Mouse (Mus musculus) liver, embryonic 13.5 days (tissue): Measurements from ENCODE around the gene Lamc2. TPM values are rescaled to one million over a fixed set of nuclear protein-coding genes. Genes with fewer than 3 reads are reported as not detected.

Experiments
- ATAC-seq: fragments of 200-750 bp; cut with Nextera tagmentation; 2 replicates; pipeline ENCODE4 v1.8.0; 2017; ENCODE audit warnings: low read depth, mild to moderate bottlenecking, moderate number of reproducible peaks, moderate library complexity
- DNase-seq: peaks from one replicate; pipeline ENCODE4 v3.0.0; 2022
- H3K27ac ChIP-seq: fragments of 300-500 bp; sonication (generic); 2 replicates; pipeline ENCODE4 v1.5.1; 2015; ENCODE audit warnings: moderate library complexity, mild to moderate bottlenecking, inconsistent platforms
- H3K27me3 ChIP-seq: fragments of 300-500 bp; sonication (generic); 2 replicates; pipeline ENCODE4 v1.6.1; 2015; ENCODE audit warnings: mild to moderate bottlenecking, inconsistent platforms
- H3K36me3 ChIP-seq: fragments of 300-500 bp; sonication (generic); 2 replicates; pipeline ENCODE4 v1.6.1; 2015; ENCODE audit warnings: mild to moderate bottlenecking, inconsistent platforms
- H3K4me1 ChIP-seq: fragments of 300-500 bp; sonication (generic); replicated peaks from 2 replicates; pipeline ENCODE4 v1.6.1; 2015; ENCODE audit warnings: inconsistent platforms
- H3K4me2 ChIP-seq: fragments of 300-500 bp; sonication (generic); 2 replicates; pipeline ENCODE4 v1.6.1; 2015; ENCODE audit warnings: inconsistent platforms, mild to moderate bottlenecking, moderate library complexity
- H3K4me3 ChIP-seq: fragments of 300-500 bp; sonication (generic); replicated peaks from 2 replicates; pipeline ENCODE4 v1.5.1; 2015; ENCODE audit warnings: mild to moderate bottlenecking, inconsistent platforms
- H3K9ac ChIP-seq: fragments of 300-500 bp; sonication (generic); 2 replicates; pipeline ENCODE4 v1.6.1; 2015; ENCODE audit warnings: mild to moderate bottlenecking, inconsistent platforms
- H3K9me3 ChIP-seq: fragments of 300-500 bp; sonication (generic); replicated peaks from 2 replicates; pipeline ENCODE4 v1.6.1; 2016; ENCODE audit warnings: inconsistent platforms
- WGBS: fragments of 180-500 bp; shearing (Covaris S2); methylation state at CpG from one replicate; pipeline ENCODE4 v1.1.7; 2015; ENCODE audit not compliant: insufficient replicate concordance; 5-methylcytosine and 5-hydroxymethylcytosine counted together
- polyA plus RNA-seq: library from polyadenylated mRNA; unstranded; fragments of >200 nt; fragmentation: Nextera tagmentation; extraction: Ambion mirVana; gene quantifications from 2 replicates; pipeline ENCODE4 v1.2.1, GENCODE M21; 2015

Gene Lamc2
- polyA plus RNA-seq, 1 experiment from 2014 or later = 0.16 TPM

DNA sequence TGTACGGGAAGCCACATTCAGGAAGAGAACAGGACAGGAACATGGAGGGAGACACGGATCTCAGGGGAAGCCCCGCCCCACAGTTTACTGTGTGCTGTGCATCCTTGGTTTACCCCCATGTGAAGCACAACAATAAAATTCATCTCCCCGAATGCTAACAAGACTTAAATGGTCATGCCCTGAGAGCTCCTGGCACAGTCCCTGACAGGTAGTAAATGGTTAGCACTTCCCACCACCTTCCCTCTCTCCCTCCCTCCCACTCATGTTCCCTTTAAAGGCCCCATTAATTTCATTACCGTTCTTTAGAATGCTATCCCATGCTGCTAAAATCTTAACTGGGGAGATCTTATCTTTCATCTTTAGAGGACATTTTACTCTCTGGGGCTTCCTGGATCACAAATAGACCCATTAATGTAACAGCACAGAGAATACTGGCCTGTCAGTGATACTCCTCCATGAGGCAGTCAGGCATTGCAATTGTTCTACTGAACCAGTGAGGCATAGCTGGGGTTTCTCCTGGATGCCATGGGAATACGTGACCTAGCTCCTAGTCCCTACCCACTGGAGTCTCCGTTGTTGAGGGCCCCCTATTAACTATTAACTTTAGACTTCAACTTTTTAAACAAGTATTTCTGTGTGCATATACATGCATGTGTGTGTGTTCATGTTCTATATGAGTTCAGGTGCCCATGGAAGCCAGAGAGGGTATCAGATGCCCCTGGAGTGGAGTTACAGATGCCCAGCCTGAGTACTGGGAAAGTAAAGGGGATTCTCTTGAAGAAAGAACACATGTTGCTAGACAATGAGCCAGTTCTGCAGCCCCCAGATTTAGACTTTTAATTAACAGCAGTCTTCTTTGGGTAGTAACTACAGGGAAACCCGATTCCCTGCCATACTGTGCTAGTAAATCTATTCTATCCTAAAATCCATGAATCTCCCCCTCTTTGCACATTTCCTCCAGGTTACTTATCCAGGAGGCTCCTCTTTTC, 60.7 kb downstream of the Lamc2 start:
- 55% methylated on average over 8 of the region's 8 CpGs for WGBS
- ATAC-seq (no peak), DNase-seq (no peak)
- Histone ChIP-seq H3K27me3 (peaks cover 3% of the 10 kb centered on the region; the same call in 1 of the 2 replicates), H3K27ac (no peak overlapping the region), H3K36me3 (no peaks in the 10 kb centered on the region), H3K9ac (no peak overlapping the region), H3K4me3 (no peak overlapping the region), H3K4me1 (0 out of 2 replicates have a peak, but pooled peaks cover 6% of the 10 kb centered on the region), H3K4me2 (no peak overlapping the region), H3K9me3 (no peaks in the 10 kb centered on the region)

DNA sequence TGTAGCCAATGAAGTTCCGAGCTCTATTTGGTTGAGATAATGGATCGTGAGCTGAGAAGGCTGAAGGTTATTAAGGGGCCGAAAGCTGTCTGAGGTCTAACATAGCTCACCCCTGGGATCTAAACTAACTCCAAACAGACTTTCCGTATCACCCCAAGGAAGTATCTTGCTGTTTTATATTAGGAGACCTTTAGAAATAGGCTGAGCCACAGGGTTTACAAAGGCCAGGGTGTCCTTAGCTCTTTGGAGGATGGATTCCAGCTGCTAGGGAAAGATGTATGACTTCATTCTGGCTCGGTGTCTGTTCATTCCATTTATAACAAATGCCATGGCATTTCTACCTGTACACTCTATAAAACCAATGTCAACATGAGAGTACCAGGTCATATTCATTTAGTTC, 61.7 kb downstream of the Lamc2 start:
- Histone ChIP-seq H3K4me3 (no peak overlapping the region), H3K27ac (no peak overlapping the region), H3K27me3 (peaks cover 3% of the 10 kb centered on the region; the same call in 1 of the 2 replicates), H3K36me3 (no peaks in the 10 kb centered on the region), H3K4me1 (0 out of 2 replicates have a peak, but pooled peaks cover 6% of the 10 kb centered on the region), H3K9ac (no peak overlapping the region), H3K9me3 (no peaks in the 10 kb centered on the region), H3K4me2 (no peak overlapping the region)
- no peak for DNase-seq
- 72% methylated on average over 5 of the region's 5 CpGs for WGBS
- no peak for ATAC-seq

DNA sequence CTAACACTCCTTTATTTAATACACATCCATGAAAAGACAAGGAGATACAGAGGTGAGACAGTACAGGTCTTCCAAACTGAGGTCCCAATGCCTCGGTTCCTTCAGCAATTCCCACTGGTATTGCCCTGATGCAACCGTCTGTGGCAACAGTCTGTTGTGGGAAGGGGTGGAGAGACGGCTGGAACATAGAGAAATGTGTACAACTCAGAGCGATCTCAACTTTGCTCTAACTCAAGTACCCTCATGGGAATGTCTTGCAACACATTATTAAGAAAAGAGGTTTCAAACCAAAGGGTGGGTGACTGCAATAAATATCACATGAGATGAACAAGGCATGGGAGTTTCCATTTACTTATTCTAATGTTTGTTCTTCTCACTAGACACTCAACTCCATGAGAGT, 63.5 kb downstream of the Lamc2 start:
- Histone ChIP-seq H3K4me3 (no peak overlapping the region), H3K4me1 (0 out of 2 replicates have a peak, but pooled peaks cover 6% of the 10 kb centered on the region), H3K27me3 (no peaks in the 10 kb centered on the region), H3K36me3 (no peaks in the 10 kb centered on the region), H3K9ac (no peak overlapping the region), H3K27ac (no peak overlapping the region), H3K9me3 (no peaks in the 10 kb centered on the region), H3K4me2 (no peak overlapping the region)
- WGBS = 75% methylated on average over 4 of the region's 4 CpGs
- ATAC-seq (no peak), DNase-seq (no peak)

DNA sequence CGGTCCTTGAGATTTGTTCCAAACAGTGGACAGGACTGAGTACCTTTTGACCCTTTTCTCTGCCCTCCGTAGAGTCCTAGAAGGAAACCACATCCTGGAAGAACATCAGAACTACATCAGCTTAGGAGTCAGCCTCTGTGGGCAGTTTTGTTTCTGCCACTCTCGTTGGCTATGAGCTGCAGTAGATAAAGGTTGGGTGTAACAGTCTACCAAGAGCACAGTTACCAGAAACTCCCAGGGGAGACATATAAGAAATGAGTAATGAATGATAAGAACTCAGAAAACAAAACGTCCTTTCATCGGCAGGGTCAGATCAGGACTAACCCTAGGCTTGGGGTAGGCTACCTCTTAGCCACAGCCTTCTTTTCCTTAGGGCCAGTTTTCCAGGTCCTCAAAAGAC, 64.9 kb downstream of the Lamc2 start:
- no peak overlapping the region for H3K4me2 ChIP-seq
- no peaks in the 10 kb centered on the region for H3K27me3 ChIP-seq
- H3K9me3 ChIP-seq = no peaks in the 10 kb centered on the region
- no peak overlapping the region for H3K27ac ChIP-seq
- H3K4me3 ChIP-seq = no peak overlapping the region
- DNase-seq = no peak
- H3K4me1 ChIP-seq = 0 out of 2 replicates have a peak, but pooled peaks cover 6% of the 10 kb centered on the region
- 0 out of 2 replicates have a peak, but pooled peaks have one; percentile 54 for ATAC-seq
- no peaks in the 10 kb centered on the region for H3K36me3 ChIP-seq
- no peak overlapping the region for H3K9ac ChIP-seq
- WGBS = 37% methylated on average over 5 of the region's 5 CpGs

DNA sequence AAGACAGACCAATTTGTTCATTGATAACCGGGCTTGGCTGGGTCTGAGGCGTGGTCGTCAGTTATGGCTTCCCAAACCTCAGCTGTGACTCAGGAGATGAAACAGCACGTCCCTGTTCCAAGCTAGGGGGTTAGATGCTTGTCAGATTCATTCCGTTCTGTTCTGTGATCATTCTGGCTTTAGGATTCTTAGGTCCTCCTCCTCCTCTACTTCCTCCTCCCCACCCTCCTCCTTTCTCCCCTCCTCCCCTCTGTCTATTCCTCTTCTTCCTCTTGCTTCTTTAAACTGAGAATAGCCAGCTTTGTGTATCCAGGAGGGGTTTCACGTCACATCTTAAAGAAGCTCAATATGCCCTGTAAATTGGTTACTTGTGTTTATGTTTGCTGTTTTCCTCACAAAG, 65.7 kb downstream of the Lamc2 start:
- Histone ChIP-seq H3K9ac (no peak overlapping the region), H3K4me2 (no peak overlapping the region), H3K9me3 (no peaks in the 10 kb centered on the region), H3K4me3 (no peak overlapping the region), H3K27ac (no peak overlapping the region), H3K36me3 (no peaks in the 10 kb centered on the region), H3K27me3 (no peaks in the 10 kb centered on the region), H3K4me1 (0 out of 2 replicates have a peak, but pooled peaks cover 6% of the 10 kb centered on the region)
- ATAC-seq (no peak), DNase-seq (no peak)
- 39% methylated on average over 6 of the region's 6 CpGs for WGBS

DNA sequence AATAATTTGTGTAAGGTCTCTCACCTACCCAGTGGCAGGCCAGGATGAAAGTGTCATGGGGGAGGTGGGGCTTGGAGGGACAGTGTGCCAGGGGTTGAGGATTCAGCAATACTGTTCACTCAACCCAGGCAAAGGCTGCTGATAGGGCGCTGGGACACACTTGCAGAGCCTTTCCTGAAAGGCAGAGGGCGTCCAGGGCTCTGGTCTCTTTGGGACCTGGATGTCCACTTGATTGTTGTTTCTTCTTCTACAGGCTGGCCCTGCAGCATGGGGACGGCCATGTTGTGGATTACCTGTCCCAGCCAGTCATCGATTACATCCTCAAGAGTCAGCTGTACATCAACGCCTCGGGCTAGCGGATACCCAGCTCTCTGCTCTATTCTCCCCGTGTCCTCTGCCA, 70.9 kb downstream of the Lamc2 start:
- 74% methylated on average over 8 of the region's 8 CpGs for WGBS
- no peak for ATAC-seq

DNA sequence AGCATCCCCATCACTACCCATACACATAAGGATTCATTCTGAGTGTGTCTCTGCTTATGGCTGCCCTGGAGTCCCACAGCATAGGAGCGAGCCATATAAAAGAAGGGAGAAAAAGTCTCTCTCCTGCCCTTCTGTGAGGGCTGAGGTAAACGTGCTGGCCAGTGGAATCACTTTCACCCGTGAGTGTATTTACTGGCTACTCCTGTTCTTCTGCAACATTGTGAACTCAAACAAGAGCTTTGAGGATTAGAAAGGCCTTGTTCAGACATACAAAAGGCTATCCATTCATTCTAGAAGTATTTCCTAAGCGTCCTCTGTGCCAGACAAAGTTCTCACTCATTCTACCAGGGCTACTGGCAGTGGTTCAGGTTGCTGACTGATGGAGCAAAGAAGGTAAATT, 74.7 kb downstream of the Lamc2 start:
- no peak overlapping the region for H3K4me2 ChIP-seq
- no peak for ATAC-seq
- H3K4me3 ChIP-seq = no peak overlapping the region
- 70% methylated on average over 4 of the region's 4 CpGs for WGBS
- no peak overlapping the region for H3K9ac ChIP-seq
- no peak for DNase-seq
- H3K4me1 ChIP-seq = 0 out of 2 replicates have a peak, but pooled peaks cover 4% of the 10 kb centered on the region
- no peaks in the 10 kb centered on the region for H3K36me3 ChIP-seq
- no peak overlapping the region for H3K27ac ChIP-seq
- H3K27me3 ChIP-seq = no peaks in the 10 kb centered on the region
- no peaks in the 10 kb centered on the region for H3K9me3 ChIP-seq

More for the DNA sequence above, 70.9 kb downstream of the Lamc2 start:
- DNase-seq = no peak
- no peaks in the 10 kb centered on the region for H3K4me1 ChIP-seq
- H3K36me3 ChIP-seq = no peaks in the 10 kb centered on the region
- no peak overlapping the region for H3K4me3 ChIP-seq
- H3K27me3 ChIP-seq = no peaks in the 10 kb centered on the region
- H3K27ac ChIP-seq = no peak overlapping the region
- H3K9me3 ChIP-seq = no peaks in the 10 kb centered on the region
- H3K4me2 ChIP-seq = no peak overlapping the region
- no peak overlapping the region for H3K9ac ChIP-seq

DNA sequence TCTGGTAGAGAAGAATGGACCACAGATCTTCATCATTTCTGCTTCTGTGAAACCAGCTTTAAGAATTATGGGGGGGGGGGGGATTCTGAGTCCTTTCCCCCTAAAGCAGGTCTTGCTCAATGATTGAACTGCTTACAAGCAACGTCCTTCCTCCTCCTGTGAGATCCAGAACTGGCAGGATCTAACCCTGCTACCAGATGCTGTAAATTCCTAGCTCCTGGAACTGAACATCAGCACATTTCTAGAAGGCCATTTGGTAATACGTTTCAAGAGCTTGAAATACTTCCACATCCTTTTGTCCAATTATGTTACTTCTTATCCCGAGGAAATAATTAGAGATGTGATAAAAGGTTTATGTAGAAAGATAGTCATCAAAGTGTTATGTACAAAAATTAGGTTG, 76.4 kb downstream of the Lamc2 start:
- ATAC-seq (no peak), DNase-seq (no peak)
- 47% methylated on average over 3 of the region's 3 CpGs for WGBS
- Histone ChIP-seq H3K4me2 (no peak overlapping the region), H3K27me3 (no peaks in the 10 kb centered on the region), H3K4me3 (no peak overlapping the region), H3K9ac (no peak overlapping the region), H3K27ac (no peak overlapping the region), H3K36me3 (no peaks in the 10 kb centered on the region), H3K9me3 (no peaks in the 10 kb centered on the region), H3K4me1 (peaks cover 15% of the 10 kb centered on the region)

DNA sequence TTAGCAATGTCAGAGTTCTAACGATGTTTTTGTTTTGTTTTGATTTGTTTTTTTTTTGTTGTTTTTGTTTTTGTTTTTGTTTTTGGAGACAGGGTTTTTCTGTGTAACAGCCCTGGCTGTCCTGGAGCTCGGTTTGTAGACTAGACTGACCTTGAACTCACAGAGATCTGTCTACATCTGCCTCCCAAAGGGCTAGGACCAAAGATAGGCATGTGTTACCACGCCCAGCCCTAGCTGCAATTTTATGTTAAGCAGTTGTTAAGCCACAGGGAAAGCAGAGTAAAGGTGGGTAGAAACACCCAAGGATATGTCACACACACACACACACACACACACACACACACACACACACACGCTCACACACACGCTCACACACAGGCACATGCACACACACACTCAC, 76.9 kb downstream of the Lamc2 start:
- ATAC-seq = no peak
- no peak overlapping the region for H3K27ac ChIP-seq
- no peak overlapping the region for H3K4me3 ChIP-seq
- WGBS = 50% methylated on average over 5 of the region's 5 CpGs
- no peak overlapping the region for H3K4me2 ChIP-seq
- H3K36me3 ChIP-seq = no peaks in the 10 kb centered on the region
- no peak overlapping the region for H3K9ac ChIP-seq
- H3K27me3 ChIP-seq = no peaks in the 10 kb centered on the region
- H3K9me3 ChIP-seq = no peaks in the 10 kb centered on the region
- peaks cover 20% of the 10 kb centered on the region for H3K4me1 ChIP-seq
- DNase-seq = no peak

DNA sequence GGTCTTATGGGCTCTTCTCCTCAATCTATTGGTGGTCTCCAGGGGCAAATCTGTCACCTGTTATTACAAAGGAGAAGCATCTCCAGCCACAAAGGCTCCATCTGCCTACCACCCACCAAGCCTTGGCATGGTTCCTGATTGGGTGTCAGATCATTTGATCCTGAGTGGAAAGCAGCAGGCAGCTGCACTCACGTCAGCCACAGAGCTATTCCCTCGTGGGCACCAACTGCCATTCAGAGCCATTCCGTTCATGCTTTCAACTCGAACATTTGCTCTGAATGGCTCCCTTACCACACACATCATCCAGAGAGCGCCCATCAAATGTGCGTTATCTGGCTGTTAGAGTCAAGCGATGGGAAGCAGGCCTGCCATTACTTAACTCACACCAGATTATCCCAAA, 78.4 kb downstream of the Lamc2 start:
- WGBS = 68% methylated on average over 7 of the region's 7 CpGs
- H3K9me3 ChIP-seq = no peaks in the 10 kb centered on the region

DNA sequence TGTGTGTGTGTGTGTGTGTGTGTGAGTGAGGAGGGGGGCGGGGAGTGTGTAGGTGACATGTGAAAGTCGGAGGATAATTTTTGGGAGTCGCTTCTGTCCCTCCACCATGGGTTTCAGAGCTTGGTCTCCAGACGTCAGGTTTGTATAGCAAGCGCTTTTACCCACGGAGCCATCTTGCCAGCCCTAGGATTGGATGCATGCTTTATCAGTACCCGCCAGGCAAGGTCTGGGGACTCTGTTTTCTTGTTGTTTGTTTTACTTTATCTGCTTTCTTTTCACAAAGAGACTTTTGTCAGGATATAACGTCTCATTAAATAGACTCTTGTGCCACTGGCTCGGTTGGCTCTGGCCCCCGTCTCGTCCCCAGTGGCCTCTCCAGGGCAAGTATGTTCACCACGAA, 81.4 kb downstream of the Lamc2 start:
- peak; percentile 65 for ATAC-seq
- Histone ChIP-seq H3K4me2 (no peak overlapping the region), H3K9ac (no peak overlapping the region), H3K36me3 (no peaks in the 10 kb centered on the region), H3K4me3 (no peak overlapping the region), H3K27ac (no peak overlapping the region), H3K27me3 (no peaks in the 10 kb centered on the region), H3K9me3 (no peaks in the 10 kb centered on the region), H3K4me1 (peaks cover 21% of the 10 kb centered on the region)
- peak; percentile 18 for DNase-seq
- 36% methylated on average over 11 of the region's 12 CpGs for WGBS

More for the DNA sequence above, 78.4 kb downstream of the Lamc2 start:
- ATAC-seq = no peak
- H3K4me3 ChIP-seq = no peak overlapping the region
- no peaks in the 10 kb centered on the region for H3K36me3 ChIP-seq
- no peak overlapping the region for H3K9ac ChIP-seq
- no peak overlapping the region for H3K27ac ChIP-seq
- peaks cover 21% of the 10 kb centered on the region for H3K4me1 ChIP-seq
- no peak for DNase-seq
- H3K27me3 ChIP-seq = no peaks in the 10 kb centered on the region
- no peak overlapping the region for H3K4me2 ChIP-seq

DNA sequence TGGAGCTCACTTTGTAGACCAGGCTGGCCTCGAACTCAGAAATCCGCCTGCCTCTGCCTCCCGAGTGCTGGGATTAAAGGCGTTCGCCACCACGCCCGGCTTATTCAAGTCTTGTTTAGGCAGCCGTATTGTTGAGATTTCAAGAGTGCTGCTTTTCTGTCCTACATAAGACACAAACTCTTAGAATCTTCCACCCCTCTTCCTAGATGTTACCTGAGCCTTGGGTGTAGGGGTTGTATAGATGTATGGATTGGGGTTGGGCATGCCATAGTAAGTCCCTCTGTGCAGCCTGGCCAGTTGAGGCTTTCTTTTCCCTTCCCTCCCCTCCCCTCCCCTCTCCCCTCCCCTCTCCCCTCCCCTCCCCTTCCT, 83.1 kb downstream of the Lamc2 start:
- Histone ChIP-seq H3K9ac (no peak overlapping the region), H3K36me3 (no peaks in the 10 kb centered on the region), H3K9me3 (no peaks in the 10 kb centered on the region), H3K27me3 (no peaks in the 10 kb centered on the region), H3K4me3 (no peak overlapping the region), H3K4me1 (peaks cover 16% of the 10 kb centered on the region), H3K27ac (no peak overlapping the region), H3K4me2 (no peak overlapping the region)
- 88% methylated on average over 8 of the region's 8 CpGs for WGBS
- ATAC-seq (no peak), DNase-seq (no peak)
